Mouse (Mus musculus): ENCODE measurements around the gene Gm28363.
"Not testable (repeated sequence)": the region's sequence is repeated elsewhere in the genome, so short reads cannot be mapped to it uniquely, and the experiment has no call there.

Gene Gm28363

DNA sequence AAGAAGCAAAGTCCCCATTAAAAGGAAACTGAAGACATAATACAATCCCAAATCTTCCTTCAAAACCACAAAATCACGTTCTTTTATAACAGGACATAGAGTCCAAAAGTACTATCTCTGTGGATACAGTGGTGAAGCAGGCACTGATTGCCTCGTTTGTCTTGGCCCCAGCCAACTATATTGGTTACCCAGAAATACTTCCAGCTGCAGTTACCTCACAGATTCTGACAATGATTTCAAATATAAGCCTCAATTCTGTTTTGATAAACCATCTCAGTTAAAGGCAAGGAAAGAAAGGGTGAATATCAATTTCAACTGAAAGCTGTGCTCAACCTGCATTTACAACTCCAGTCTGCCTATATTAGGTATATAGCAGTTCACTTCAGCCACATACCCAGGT is at the start of gene Gm28363:
Gene Gm28363, plus strand, starts transcription at position 301 of the 400 bp plus-strand sequence.
- not testable (repeated sequence) for DNase-seq

DNA sequence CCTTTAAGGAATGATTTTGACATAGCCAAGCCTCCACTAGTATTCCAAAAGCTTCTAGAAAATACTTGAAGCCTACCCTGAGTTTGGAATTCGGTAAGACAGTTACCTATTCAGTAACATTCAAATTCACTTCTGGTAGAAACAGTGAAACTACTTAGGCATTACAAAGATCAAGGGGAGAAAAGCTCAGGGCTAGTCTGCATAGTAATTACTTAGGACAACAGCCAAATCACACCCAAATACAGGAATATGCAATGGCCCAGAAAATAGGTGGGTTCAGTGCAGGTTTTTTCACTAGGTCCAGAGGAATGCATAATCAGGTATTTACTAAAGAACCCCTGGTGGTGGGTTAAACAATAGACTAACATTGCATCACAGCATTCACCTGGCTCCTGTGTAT is 46.7 kb upstream of the Gm28363 start:
- DNase-seq = not testable (repeated sequence)
